Mouse (Mus musculus): ENCODE measurements around the gene Asxl1. TPM values are rescaled to one million over a fixed set of nuclear protein-coding genes. Genes with fewer than 3 reads are reported as not detected.

Gene Asxl1
- polyA plus RNA-seq, 1 experiment from 2014 or later, result 9.0 TPM

DNA sequence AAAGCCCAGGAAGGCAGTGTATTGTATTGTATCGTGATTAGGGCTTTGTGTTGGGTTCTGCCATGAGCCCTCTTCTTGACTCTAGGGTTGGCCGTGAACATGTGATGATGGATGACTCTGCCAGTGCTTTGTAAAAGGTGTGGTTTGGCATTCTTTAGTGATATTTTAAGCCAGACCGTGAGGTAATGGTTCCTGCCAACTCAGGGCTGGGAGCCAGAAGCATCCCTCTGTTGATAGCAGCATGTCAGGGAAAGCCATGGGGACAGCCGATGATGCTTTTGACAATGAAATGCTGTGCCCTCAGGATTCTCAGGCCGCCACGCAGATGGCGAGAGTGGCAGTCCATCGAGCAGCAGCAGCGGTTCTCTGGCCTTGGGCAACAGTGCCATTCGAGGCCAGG, 47.4 kb downstream of the Asxl1 start:
- Histone ChIP-seq H3K27ac (ENCODE audit: low read length) (no peak overlapping the region), H3K4me1 (ENCODE audit: control insufficient read depth, insufficient read depth, low read length) (no peaks in the 10 kb centered on the region), H3K9ac (ENCODE audit: low read depth, low read length) (no peak overlapping the region), H3K27me3 (ENCODE audit: control insufficient read depth, insufficient read depth, low read depth, low read length) (no peaks in the 10 kb centered on the region), H3K4me2 (ENCODE audit: low read length) (no peak overlapping the region), H3K4me3 (ENCODE audit: low read depth, low read length) (no peak overlapping the region), H3K9me3 (replicated peaks; ENCODE audit: control insufficient read depth, low read length, poor library complexity, severe bottlenecking) (no peaks in the 10 kb centered on the region), H3K36me3 (ENCODE audit: control insufficient read depth, insufficient read depth, low read length) (peaks cover 37% of the 10 kb centered on the region)
- no peak for ATAC-seq
- WGBS, result 94% methylated on average over 10 of the region's 10 CpGs

GRCm38 (mm10) chr2:153397790-153398515, 52.3 kb downstream of the Asxl1 start:
- ATAC-seq, result no peak
- H3K27ac ChIP-seq (ENCODE audit: low read length), result no peak overlapping the region
- 97% methylated on average over 11 of the region's 11 CpGs for WGBS
- H3K4me2 ChIP-seq (ENCODE audit: low read length), result no peak overlapping the region
- H3K9ac ChIP-seq (ENCODE audit: low read depth, low read length), result no peak overlapping the region
- no peak overlapping the region for H3K4me3 ChIP-seq (ENCODE audit: low read depth, low read length)
- H3K4me1 ChIP-seq (ENCODE audit: control insufficient read depth, insufficient read depth, low read length), result no peaks in the 10 kb centered on the region
- no peaks in the 10 kb centered on the region for H3K27me3 ChIP-seq (ENCODE audit: control insufficient read depth, insufficient read depth, low read depth, low read length)
- H3K9me3 ChIP-seq (replicated peaks; ENCODE audit: control insufficient read depth, low read length, poor library complexity, severe bottlenecking), result no peaks in the 10 kb centered on the region
- H3K36me3 ChIP-seq (ENCODE audit: control insufficient read depth, insufficient read depth, low read length), result peaks cover 48% of the 10 kb centered on the region

DNA sequence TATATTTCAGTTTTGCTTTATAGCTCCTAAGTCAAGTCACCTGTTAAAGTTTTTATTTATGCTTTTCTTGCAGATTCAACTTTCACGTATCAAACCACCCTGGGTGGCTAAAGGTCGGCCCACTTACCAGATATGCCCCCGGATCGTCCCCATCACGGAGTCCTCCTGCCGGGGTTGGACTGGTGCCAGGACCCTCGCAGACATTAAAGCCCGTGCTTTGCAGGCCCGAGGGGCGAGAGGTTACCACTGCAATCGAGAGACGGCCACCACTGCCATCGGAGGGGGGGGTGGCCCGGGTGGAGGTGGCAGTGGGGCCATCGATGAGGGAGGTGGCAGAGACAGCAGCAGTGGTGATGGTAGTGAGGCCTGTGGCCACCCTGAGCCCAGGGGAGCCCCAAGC, 53.5 kb downstream of the Asxl1 start:
- H3K36me3 ChIP-seq (ENCODE audit: control insufficient read depth, insufficient read depth, low read length), result peaks cover 38% of the 10 kb centered on the region
- H3K9ac ChIP-seq (ENCODE audit: low read depth, low read length), result no peak overlapping the region
- WGBS, result 87% methylated on average over 15 of the region's 15 CpGs
- no peaks in the 10 kb centered on the region for H3K9me3 ChIP-seq (replicated peaks; ENCODE audit: control insufficient read depth, low read length, poor library complexity, severe bottlenecking)
- no peak for ATAC-seq
- H3K4me2 ChIP-seq (ENCODE audit: low read length), result no peak overlapping the region
- no peak overlapping the region for H3K4me3 ChIP-seq (ENCODE audit: low read depth, low read length)
- no peak overlapping the region for H3K27ac ChIP-seq (ENCODE audit: low read length)
- H3K27me3 ChIP-seq (ENCODE audit: control insufficient read depth, insufficient read depth, low read depth, low read length), result no peaks in the 10 kb centered on the region
- H3K4me1 ChIP-seq (ENCODE audit: control insufficient read depth, insufficient read depth, low read length), result no peaks in the 10 kb centered on the region

DNA sequence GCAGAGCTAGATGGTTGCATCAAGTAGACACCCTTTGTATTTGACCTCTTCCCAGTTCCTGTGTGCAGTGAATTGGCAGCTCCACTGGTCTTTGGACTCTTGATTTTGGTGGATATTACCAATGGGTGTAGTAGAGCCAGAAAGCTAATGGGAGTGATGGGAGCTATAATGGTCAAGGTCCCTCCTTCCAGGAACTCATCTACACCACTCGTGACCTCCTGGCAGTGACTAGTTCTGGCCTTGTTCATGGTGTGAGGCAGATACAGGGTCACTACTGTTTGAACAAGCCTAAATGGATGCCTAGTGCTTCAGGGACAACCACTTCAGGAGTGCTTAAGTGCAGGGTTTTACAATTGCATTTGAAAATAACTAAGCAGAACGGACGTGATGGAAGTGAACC, 58.4 kb downstream of the Asxl1 start:
- no peak overlapping the region for H3K9ac ChIP-seq (ENCODE audit: low read depth, low read length)
- H3K27ac ChIP-seq (ENCODE audit: low read length), result no peak overlapping the region
- no peak for ATAC-seq
- no peaks in the 10 kb centered on the region for H3K4me1 ChIP-seq (ENCODE audit: control insufficient read depth, insufficient read depth, low read length)
- no peaks in the 10 kb centered on the region for H3K9me3 ChIP-seq (replicated peaks; ENCODE audit: control insufficient read depth, low read length, poor library complexity, severe bottlenecking)
- H3K36me3 ChIP-seq (ENCODE audit: control insufficient read depth, insufficient read depth, low read length), result peaks cover 21% of the 10 kb centered on the region
- 80% methylated on average over 3 of the region's 3 CpGs for WGBS
- H3K27me3 ChIP-seq (ENCODE audit: control insufficient read depth, insufficient read depth, low read depth, low read length), result no peaks in the 10 kb centered on the region
- H3K4me2 ChIP-seq (ENCODE audit: low read length), result no peak overlapping the region
- no peak overlapping the region for H3K4me3 ChIP-seq (ENCODE audit: low read depth, low read length)

DNA sequence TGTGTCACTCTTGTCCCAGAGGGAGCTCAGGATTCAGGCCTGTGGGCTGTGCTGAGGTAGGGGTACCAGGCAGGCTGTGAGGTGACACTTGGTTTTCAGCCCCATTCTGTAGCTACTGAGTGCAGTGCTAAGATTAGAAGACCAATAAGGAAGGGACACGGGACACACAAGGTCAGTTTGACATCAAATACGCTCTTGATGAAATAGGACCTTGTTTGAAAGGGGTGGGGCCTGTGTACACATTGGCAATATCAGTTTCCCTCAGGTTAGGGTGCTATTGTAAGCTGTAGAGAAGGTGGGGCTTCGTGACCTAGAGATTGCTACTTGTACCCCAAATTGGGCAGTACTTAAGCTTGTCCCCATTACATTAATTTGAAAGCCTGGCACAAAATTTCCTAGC, 59.3 kb downstream of the Asxl1 start:
- Histone ChIP-seq H3K9me3 (replicated peaks; ENCODE audit: control insufficient read depth, low read length, poor library complexity, severe bottlenecking) (no peaks in the 10 kb centered on the region), H3K27ac (ENCODE audit: low read length) (no peak overlapping the region), H3K4me3 (ENCODE audit: low read depth, low read length) (no peak overlapping the region), H3K36me3 (ENCODE audit: control insufficient read depth, insufficient read depth, low read length) (peaks cover 16% of the 10 kb centered on the region), H3K27me3 (ENCODE audit: control insufficient read depth, insufficient read depth, low read depth, low read length) (no peaks in the 10 kb centered on the region), H3K9ac (ENCODE audit: low read depth, low read length) (no peak overlapping the region), H3K4me2 (ENCODE audit: low read length) (no peak overlapping the region), H3K4me1 (ENCODE audit: control insufficient read depth, insufficient read depth, low read length) (no peaks in the 10 kb centered on the region)
- 91% methylated on average over 3 of the region's 3 CpGs for WGBS
- no peak for ATAC-seq

DNA sequence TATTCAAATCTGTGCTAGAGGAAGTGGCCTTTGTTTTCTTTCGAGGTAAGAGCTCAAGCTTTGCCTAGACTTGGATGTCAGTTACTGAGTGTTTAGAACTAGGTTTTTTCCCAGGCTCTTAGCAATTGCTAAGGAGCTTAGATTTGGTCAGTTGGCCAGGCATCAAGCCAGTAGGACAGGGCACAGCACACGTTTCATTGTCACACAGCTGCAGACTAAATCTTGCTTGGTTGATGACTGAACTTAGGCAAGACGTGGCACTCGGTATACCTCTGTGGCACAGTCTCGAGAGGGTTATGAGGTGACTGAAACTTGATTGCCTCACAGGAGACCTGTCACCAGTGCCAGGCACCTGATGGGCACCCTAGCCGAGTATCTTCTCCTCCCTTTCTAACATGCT, 61.3 kb downstream of the Asxl1 start:
- Histone ChIP-seq H3K27me3 (ENCODE audit: control insufficient read depth, insufficient read depth, low read depth, low read length) (no peaks in the 10 kb centered on the region), H3K9me3 (replicated peaks; ENCODE audit: control insufficient read depth, low read length, poor library complexity, severe bottlenecking) (no peaks in the 10 kb centered on the region), H3K4me2 (ENCODE audit: low read length) (no peak overlapping the region), H3K9ac (ENCODE audit: low read depth, low read length) (no peak overlapping the region), H3K27ac (ENCODE audit: low read length) (no peak overlapping the region), H3K4me1 (ENCODE audit: control insufficient read depth, insufficient read depth, low read length) (no peaks in the 10 kb centered on the region), H3K4me3 (ENCODE audit: low read depth, low read length) (no peak overlapping the region), H3K36me3 (ENCODE audit: control insufficient read depth, insufficient read depth, low read length) (peaks cover 22% of the 10 kb centered on the region)
- no peak for ATAC-seq
- 74% methylated on average over 6 of the region's 6 CpGs for WGBS

- Histone ChIP-seq H3K27ac (ENCODE audit: low read length) (0 out of 2 replicates have a peak overlapping the region, but pooled peaks have one; percentile 22), H3K4me1 (ENCODE audit: control insufficient read depth, insufficient read depth, low read length) (no peaks in the 10 kb centered on the region), H3K4me3 (ENCODE audit: low read depth, low read length) (no peak overlapping the region), H3K36me3 (ENCODE audit: control insufficient read depth, insufficient read depth, low read length) (peaks cover 32% of the 10 kb centered on the region), H3K27me3 (ENCODE audit: control insufficient read depth, insufficient read depth, low read depth, low read length) (no peaks in the 10 kb centered on the region), H3K9me3 (replicated peaks; ENCODE audit: control insufficient read depth, low read length, poor library complexity, severe bottlenecking) (no peaks in the 10 kb centered on the region), H3K9ac (ENCODE audit: low read depth, low read length) (no peak overlapping the region), H3K4me2 (ENCODE audit: low read length) (no peak overlapping the region)
- no peak for ATAC-seq
- 89% methylated on average over 3 of the region's 3 CpGs for WGBS
These were observed 63.3 kb downstream of the Asxl1 start for GRCm38 (mm10) chr2:153408971-153409370.

- Histone ChIP-seq H3K4me3 (ENCODE audit: low read depth, low read length) (no peak overlapping the region), H3K27ac (ENCODE audit: low read length) (no peak overlapping the region), H3K9ac (ENCODE audit: low read depth, low read length) (no peak overlapping the region), H3K36me3 (ENCODE audit: control insufficient read depth, insufficient read depth, low read length) (peaks cover 44% of the 10 kb centered on the region), H3K4me2 (ENCODE audit: low read length) (no peak overlapping the region), H3K27me3 (ENCODE audit: control insufficient read depth, insufficient read depth, low read depth, low read length) (no peaks in the 10 kb centered on the region), H3K4me1 (ENCODE audit: control insufficient read depth, insufficient read depth, low read length) (no peaks in the 10 kb centered on the region), H3K9me3 (replicated peaks; ENCODE audit: control insufficient read depth, low read length, poor library complexity, severe bottlenecking) (no peaks in the 10 kb centered on the region)
- ATAC-seq, result no peak
- WGBS, result 69% methylated on average over 9 of the region's 9 CpGs
These were observed 65.9 kb downstream of the Asxl1 start for GRCm38 (mm10) chr2:153411557-153411956.

DNA sequence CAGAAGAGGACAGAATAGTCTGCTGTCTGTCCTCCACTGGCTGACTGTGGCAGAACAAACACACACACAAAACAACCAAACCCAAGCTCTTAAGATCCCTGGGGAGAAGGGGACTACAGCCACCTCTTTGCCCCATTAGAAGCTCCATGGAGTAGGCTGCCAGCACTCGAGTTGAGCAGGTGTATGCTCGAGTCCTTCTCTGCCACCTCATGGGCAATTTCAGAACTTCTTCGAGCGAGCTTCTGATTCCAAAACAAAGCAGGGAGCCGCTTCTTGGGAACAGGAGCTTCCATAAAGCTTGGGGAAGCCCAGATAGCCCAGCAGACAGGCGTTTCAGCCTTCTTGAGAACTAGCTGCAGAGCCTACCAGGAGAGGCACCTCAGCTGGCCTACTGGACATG, 66.9 kb downstream of the Asxl1 start:
- no peaks in the 10 kb centered on the region for H3K9me3 ChIP-seq (replicated peaks; ENCODE audit: control insufficient read depth, low read length, poor library complexity, severe bottlenecking)
- H3K4me3 ChIP-seq (ENCODE audit: low read depth, low read length), result no peak overlapping the region
- H3K27me3 ChIP-seq (ENCODE audit: control insufficient read depth, insufficient read depth, low read depth, low read length), result no peaks in the 10 kb centered on the region
- H3K9ac ChIP-seq (ENCODE audit: low read depth, low read length), result no peak overlapping the region
- no peak for ATAC-seq
- WGBS, result 62% methylated on average over 6 of the region's 6 CpGs
- no peak overlapping the region for H3K4me2 ChIP-seq (ENCODE audit: low read length)
- H3K4me1 ChIP-seq (ENCODE audit: control insufficient read depth, insufficient read depth, low read length), result no peaks in the 10 kb centered on the region
- H3K27ac ChIP-seq (ENCODE audit: low read length), result no peak overlapping the region
- H3K36me3 ChIP-seq (ENCODE audit: control insufficient read depth, insufficient read depth, low read length), result peaks cover 54% of the 10 kb centered on the region

All from midbrain, embryonic 16.5 days (tissue).